Mouse (Mus musculus): ENCODE measurements at regions not wholly inside any gene's neighbourhood (a gene's known extent, or its start where the extent isn't known, plus 50 kb on each side); places are given as distances from the start of the nearest gene placed in this dataset.
A peak's percentile ranks its signal among the peaks of the same experiment; 100 is the strongest.

- DNase-seq, result no peak
- intact Hi-C loops (cut with DNase I), result no loop called here
Observed at GRCm38 (mm10) chr12:51026046-51026445, 321.8 kb upstream of the G2e3 start.

- intact Hi-C loops (cut with DNase I), result no loop called here
- DNase-seq, result no peak
Observed at GRCm38 (mm10) chr12:51025531-51025930, 322.3 kb upstream of the G2e3 start.

DNA sequence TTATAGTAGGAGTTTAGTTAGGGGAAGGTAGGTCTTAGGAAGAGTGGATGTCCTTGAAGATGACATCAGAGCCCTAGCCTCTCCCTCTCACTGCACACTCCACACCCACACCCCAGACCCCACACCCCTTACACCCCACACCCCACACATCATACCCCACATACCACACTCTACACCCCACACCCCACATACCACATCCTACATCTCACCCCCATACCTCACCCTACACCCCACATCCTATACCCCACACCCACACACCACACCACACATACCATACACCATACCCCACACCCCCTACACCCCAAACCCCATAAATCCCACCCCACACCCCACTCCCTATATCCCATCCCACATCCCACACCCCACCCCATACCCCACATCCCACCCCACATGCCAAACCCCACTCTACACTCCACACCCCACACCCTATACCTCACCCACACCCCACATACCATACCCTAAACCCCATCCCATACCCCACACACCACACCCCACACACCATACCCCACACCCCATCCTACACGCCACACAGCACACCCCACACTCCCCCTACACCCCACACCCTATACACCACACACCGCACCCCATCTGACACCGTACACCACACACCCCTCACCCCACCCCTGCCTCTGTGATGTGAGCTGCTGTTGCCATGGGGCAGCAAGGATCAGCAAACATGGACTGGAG is 323.7 kb upstream of the G2e3 start:
- intact Hi-C loops (cut with DNase I), result no loop called here
- DNase-seq, result no peak

GRCm38 (mm10) chr12:51018185-51018584 is 329.7 kb upstream of the G2e3 start:
- intact Hi-C loops (cut with DNase I), result no loop called here
- no peak for DNase-seq

GRCm38 (mm10) chr12:51016081-51016480 is 331.8 kb upstream of the G2e3 start:
- DNase-seq, result no peak
- intact Hi-C loops (cut with DNase I), result no loop called here

DNA sequence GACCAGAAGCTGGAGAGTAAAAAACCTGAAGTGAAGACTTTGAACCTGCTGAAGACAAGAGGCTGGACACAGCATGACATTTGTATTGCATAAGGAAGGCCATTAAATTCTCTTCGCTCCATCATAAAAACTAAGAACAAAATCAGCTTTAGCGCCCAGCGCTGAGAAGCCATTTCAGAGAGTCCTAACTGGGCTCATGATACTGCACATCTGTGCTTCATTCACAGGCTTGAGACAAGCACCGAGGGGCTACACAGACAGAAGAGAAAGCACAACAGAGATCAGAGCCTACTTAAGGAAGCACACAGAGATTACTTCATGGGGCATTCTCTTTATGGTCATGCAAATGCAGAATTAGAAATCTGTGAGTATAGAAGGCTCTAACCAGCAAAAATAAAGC is 338.2 kb upstream of the G2e3 start:
- intact Hi-C loops (cut with DNase I), result no loop called here

GRCm38 (mm10) chr12:51001722-51002592 is 345.9 kb upstream of the G2e3 start:
- no peak for DNase-seq
- intact Hi-C loops (cut with DNase I), result no loop called here

More for the DNA sequence above, 338.2 kb upstream of the G2e3 start:
- no peak for DNase-seq

DNA sequence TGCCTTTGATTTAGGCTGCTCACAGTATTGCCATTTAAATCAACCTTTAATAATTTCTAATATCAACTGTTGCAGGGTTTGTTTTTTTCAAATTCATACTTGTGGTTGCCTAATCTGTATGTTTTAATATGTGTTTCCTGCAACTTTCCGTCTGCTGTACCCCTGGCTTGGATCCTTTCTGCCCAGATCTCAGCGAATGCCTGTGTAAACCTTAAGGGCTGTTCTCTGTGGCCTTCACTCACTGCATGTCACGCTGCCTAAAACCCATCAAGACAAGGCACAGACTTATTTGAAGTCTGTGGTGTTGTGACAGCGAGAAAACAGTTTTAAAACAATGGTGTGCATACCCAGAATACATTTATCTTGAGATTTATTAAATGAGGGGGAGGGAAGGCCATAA is 346.8 kb upstream of the G2e3 start:
- intact Hi-C loops (cut with DNase I), result no loop called here
- DNase-seq, result no peak

GRCm38 (mm10) chr12:51000281-51001075 is 347.4 kb upstream of the G2e3 start:
- no peak for DNase-seq
- intact Hi-C loops (cut with DNase I), result no loop called here

- intact Hi-C loops (cut with DNase I), result no loop called here
Observed at GRCm38 (mm10) chr12:50999295-51000237, 348.3 kb upstream of the G2e3 start.

GRCm38 (mm10) chr12:50995664-50996063 is 346.8 kb upstream of the Prkd1 start:
- intact Hi-C loops (cut with DNase I), result no loop called here
- DNase-seq, result no peak

More at GRCm38 (mm10) chr12:50999295-51000237, 348.3 kb upstream of the G2e3 start:
- peak; percentile 31 to 48 for DNase-seq

GRCm38 (mm10) chr12:50989561-50990325 is 340.8 kb upstream of the Prkd1 start:
- intact Hi-C loops (cut with DNase I), result no loop called here
- DNase-seq, result no peak

- no peak for DNase-seq
- intact Hi-C loops (cut with DNase I), result no loop called here
Observed at GRCm38 (mm10) chr12:50981318-50981717, 332.4 kb upstream of the Prkd1 start.

DNA sequence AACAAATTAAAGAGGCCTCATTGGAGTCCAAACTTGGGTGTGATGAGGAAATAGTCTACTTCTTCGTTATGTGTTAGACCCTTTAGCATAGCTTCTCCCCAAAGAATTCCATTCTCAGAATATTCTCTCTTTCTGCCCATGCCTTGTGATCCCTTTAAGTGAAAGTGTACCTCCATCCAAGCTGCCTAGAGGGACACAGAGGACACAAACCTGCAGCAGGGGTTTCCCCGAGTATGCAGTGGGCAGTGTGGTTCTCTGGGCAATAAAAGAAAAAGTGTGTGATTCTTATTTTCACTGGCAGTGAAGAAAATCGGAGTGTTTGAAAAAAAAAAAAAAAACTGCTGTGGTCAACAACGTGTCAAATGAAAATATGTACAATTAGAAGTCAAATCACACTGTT is 331.9 kb upstream of the Prkd1 start:
- intact Hi-C loops (cut with DNase I), result no loop called here
- no peak for DNase-seq

DNA sequence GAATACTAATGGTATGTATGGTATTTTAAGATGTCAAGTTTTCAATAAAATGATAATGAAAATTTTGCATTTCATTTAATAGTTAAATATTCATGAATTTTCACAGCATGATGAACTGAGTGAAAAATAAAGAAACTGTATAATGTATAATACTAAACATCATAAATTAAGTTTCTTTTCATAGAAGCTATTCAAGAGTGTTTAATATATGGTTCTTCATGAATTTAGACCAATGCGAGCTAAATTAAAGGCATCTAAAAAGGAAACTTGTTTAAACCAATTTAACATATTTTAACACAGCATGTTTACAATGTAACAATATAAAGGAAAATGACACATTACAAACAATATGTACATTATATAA is 321.8 kb upstream of the Prkd1 start:
- intact Hi-C loops (cut with DNase I), result no loop called here
- DNase-seq, result no peak

- intact Hi-C loops (cut with DNase I), result no loop called here
- no peak for DNase-seq
Observed at GRCm38 (mm10) chr12:50969887-50970758, 321.2 kb upstream of the Prkd1 start.

- no peak for DNase-seq
Observed at GRCm38 (mm10) chr12:50969402-50969801, 320.5 kb upstream of the Prkd1 start.

DNA sequence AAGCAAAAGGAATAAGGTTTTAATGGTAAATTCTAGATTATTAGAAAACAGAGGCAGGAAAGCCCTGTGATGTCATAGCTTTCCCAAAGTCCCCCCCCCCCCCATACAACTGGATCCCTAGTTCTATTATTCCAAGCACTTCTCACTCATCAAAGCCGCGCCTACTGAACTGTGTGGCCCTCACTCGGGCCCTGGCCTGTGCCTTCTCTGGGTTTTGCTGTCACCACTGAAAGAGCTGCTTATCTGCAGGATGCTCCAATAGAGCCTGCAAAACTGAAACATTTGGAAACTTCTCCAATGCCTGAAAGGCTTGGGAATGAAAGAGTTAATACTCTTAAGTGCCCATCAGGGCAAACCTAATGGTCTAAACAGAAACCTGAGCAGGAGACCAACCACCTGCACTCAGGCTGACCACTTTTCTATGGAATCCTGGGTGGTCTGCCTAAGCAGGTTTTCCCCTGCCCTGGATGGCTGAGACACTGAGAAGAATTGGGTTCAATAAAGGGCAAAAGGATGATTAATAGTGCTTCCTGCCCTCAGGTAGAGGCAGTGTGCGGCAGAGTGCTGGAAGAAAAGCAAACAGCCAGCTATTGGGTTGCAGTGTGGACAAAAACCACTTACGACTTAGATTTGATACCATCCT is 318.4 kb upstream of the Prkd1 start:
- intact Hi-C loops (cut with DNase I), result no loop called here
- DNase-seq, result no peak

More at GRCm38 (mm10) chr12:50969402-50969801, 320.5 kb upstream of the Prkd1 start:
- intact Hi-C loops (cut with DNase I), result no loop called here
